Mouse (Mus musculus) forebrain, embryonic 11.5 days (tissue): ENCODE results near the gene Ywhae. TPM values are rescaled to one million over a fixed set of nuclear protein-coding genes. Genes with fewer than 3 reads are reported as not detected.

ENCODE experiments used
- ATAC-seq: fragments of 200-750 bp; cut with Nextera tagmentation; replicated peaks from 2 replicates; pipeline ENCODE4 v1.8.0; 2017; ENCODE audit warnings: moderate TSS enrichment; ENCODE audit not compliant: low FRiP score
- DNase-seq: peaks from one replicate; pipeline ENCODE4 v3.0.0-alpha.2; 2017; ENCODE audit warnings: low spot score
- H3K27ac ChIP-seq: fragments of 300-500 bp; sonication (generic); 2 replicates; pipeline ENCODE4 v1.5.1; 2014; ENCODE audit warnings: low read depth, low read length
- H3K27me3 ChIP-seq: fragments of 300-500 bp; sonication (generic); 2 replicates; pipeline ENCODE4 v1.6.1; 2014; ENCODE audit warnings: mild to moderate bottlenecking, low read length, mixed read lengths; ENCODE audit not compliant: control insufficient read depth, insufficient read depth
- H3K36me3 ChIP-seq: fragments of 300-500 bp; sonication (generic); 2 replicates; pipeline ENCODE4 v1.6.1; 2014; ENCODE audit warnings: mild to moderate bottlenecking, low read length, moderate library complexity, mixed read lengths; ENCODE audit not compliant: control insufficient read depth, insufficient read depth
- H3K4me1 ChIP-seq: fragments of 300-500 bp; sonication (generic); replicated peaks from 2 replicates; pipeline ENCODE4 v1.6.1; 2014; ENCODE audit warnings: low read length, mixed read lengths; ENCODE audit not compliant: control insufficient read depth, insufficient read depth
- H3K4me2 ChIP-seq: fragments of 300-500 bp; sonication (generic); 2 replicates; pipeline ENCODE4 v1.6.1; 2014; ENCODE audit warnings: low read depth, mild to moderate bottlenecking, low read length, moderate library complexity, mixed read lengths; ENCODE audit not compliant: severe bottlenecking
- H3K4me3 ChIP-seq: fragments of 300-500 bp; sonication (generic); 2 replicates; pipeline ENCODE4 v1.5.1; 2014; ENCODE audit warnings: low read depth, low read length
- H3K9ac ChIP-seq: fragments of 300-500 bp; sonication (generic); 2 replicates; pipeline ENCODE4 v1.6.1; 2014; ENCODE audit warnings: low read length
- H3K9me3 ChIP-seq: fragments of 300-500 bp; sonication (generic); 2 replicates; pipeline ENCODE4 v1.6.1; 2016; ENCODE audit warnings: low read length, mixed read lengths; ENCODE audit not compliant: control insufficient read depth
- WGBS: fragments of 180-500 bp; shearing (Covaris S2); extraction: QIAGEN DNeasy Blood & Tissue Kit; methylation state at CpG from one replicate; pipeline ENCODE4 v1.1.7; 2014; 5-methylcytosine and 5-hydroxymethylcytosine counted together
- polyA plus RNA-seq: library from polyadenylated mRNA; unstranded; fragments of >200 nt; fragmentation: Nextera tagmentation; extraction: Ambion mirVana; gene quantifications from 2 replicates; pipeline ENCODE4 v1.2.1, GENCODE M21; 2014

Gene Ywhae
- polyA plus RNA-seq, 1 experiment from 2014 or later = 1,571 TPM

DNA sequence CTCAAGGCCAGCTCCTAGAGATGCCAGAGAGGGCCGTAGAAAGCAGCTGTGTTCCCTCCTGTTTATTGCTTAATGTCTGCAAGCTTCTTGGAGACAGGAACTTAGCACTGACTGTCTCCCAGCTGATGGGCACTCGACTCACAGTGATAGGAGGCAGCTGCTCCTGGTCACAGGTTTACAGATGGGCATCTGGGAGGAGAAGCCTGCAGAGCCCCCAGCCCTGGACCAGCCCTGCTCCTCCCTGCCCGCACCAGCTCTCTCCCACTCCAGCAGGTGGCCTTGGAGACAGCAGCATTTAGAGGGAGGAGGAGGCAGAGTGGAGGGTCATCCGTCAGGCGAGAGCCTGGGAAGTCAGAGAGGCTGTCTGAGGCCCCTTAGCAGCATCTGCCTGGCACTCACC lies 74.8 kb downstream of the Ywhae start:
- ATAC-seq = no peak
- no peak for DNase-seq
- Histone ChIP-seq H3K4me2 (no peak overlapping the region), H3K27ac (no peak overlapping the region), H3K36me3 (no peaks in the 10 kb centered on the region), H3K4me3 (no peak overlapping the region), H3K9ac (no peak overlapping the region), H3K9me3 (no peaks in the 10 kb centered on the region), H3K27me3 (no peaks in the 10 kb centered on the region), H3K4me1 (no peaks in the 10 kb centered on the region)
- 54% methylated on average over 5 of the region's 5 CpGs for WGBS

DNA sequence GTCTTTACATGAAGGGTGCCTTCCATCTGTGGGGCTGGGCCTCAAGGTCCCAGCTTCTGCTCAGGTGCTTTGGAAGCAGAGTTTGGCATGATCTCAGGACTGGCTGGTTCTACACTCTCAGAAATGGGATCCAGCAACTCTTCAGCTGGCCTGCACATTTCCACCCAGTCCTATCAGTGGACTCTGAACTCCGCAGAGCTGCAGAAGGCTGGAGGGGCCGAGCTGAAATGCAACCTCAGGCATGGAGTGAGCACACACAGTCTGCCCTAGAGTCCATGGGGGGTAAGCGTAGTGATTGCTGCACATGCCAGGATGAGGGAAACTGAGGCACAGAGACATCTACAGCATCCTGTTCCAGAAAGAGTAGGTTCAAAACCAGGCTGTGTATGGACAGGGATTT lies 77.9 kb downstream of the Ywhae start:
- Histone ChIP-seq H3K27ac (no peak overlapping the region), H3K9me3 (no peaks in the 10 kb centered on the region), H3K4me2 (no peak overlapping the region), H3K36me3 (no peaks in the 10 kb centered on the region), H3K27me3 (no peaks in the 10 kb centered on the region), H3K4me1 (no peaks in the 10 kb centered on the region), H3K9ac (no peak overlapping the region), H3K4me3 (no peak overlapping the region)
- ATAC-seq (no peak), DNase-seq (no peak)
- 95% methylated on average over 3 of the region's 3 CpGs for WGBS

DNA sequence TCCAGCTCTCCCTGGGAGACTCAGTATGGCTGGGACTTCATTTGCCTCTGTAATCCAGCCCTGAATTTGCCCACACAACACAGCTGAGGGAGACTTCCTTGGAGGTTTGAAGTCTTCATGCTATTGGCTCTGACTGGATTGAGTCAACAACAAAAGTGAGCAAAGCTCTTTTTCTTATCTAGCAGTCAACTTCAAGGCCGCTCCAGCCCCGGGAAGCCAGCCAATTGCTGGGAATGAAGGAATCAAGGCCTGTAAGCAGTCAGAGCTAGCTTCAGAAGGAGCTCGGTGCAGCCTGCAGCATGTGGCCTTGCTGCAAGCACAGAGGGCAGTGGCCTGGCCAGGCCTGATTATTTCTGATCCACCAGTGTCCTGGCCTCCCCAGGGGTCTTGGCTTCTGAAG lies 79.2 kb downstream of the Ywhae start:
- H3K4me3 ChIP-seq = no peak overlapping the region
- H3K4me2 ChIP-seq = no peak overlapping the region
- no peak overlapping the region for H3K9ac ChIP-seq
- no peak for ATAC-seq
- no peaks in the 10 kb centered on the region for H3K27me3 ChIP-seq
- H3K27ac ChIP-seq = no peak overlapping the region
- DNase-seq = no peak
- 65% methylated on average over 3 of the region's 3 CpGs for WGBS
- no peaks in the 10 kb centered on the region for H3K36me3 ChIP-seq
- H3K4me1 ChIP-seq = no peaks in the 10 kb centered on the region
- no peaks in the 10 kb centered on the region for H3K9me3 ChIP-seq

DNA sequence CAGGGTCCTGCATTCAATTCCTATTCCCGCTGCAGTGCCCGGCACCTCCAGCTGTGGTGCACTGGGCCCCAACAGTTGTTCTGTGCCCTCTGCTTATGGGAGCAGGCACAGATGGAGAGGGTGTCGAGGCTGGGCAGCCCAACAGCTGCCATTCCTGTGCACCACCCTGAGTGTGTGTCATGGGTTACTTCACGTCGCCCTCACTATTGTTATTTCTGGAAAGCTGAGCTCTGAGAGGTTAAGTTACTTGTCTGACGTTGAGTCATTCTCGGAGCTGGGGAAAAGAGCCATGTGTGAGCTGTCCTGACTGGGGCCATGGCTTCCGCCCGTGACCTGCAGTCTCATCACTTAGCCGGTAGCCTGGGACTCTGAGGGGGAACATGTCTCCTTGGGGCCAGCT lies 80.4 kb downstream of the Ywhae start:
- Histone ChIP-seq H3K4me3 (no peak overlapping the region), H3K27me3 (no peaks in the 10 kb centered on the region), H3K27ac (no peak overlapping the region), H3K36me3 (no peaks in the 10 kb centered on the region), H3K9me3 (no peaks in the 10 kb centered on the region), H3K9ac (no peak overlapping the region), H3K4me1 (no peaks in the 10 kb centered on the region), H3K4me2 (no peak overlapping the region)
- 66% methylated on average over 10 of the region's 10 CpGs for WGBS
- ATAC-seq = no peak
- DNase-seq = no peak

Other genes starting within 250 kb of the Ywhae start
- 133 TPM in 2 replicates for gene Prpf8, start 246.1 kb upstream of the Ywhae start, polyA plus RNA-seq
- 0.28 and 0.69 TPM in 2 replicates for gene Rilp, start 222.8 kb upstream of the Ywhae start, polyA plus RNA-seq
- 4.2 TPM in 2 replicates for gene Scarf1, start 219.3 kb upstream of the Ywhae start, polyA plus RNA-seq
- gene Slc43a2, start 201.2 kb upstream of the Ywhae start, polyA plus RNA-seq = 5.5 and 7.5 TPM in 2 replicates
- gene Pitpna, start 144.8 kb upstream of the Ywhae start, polyA plus RNA-seq = 79.5 and 88.5 TPM in 2 replicates
- 20.8 and 24.6 TPM in 2 replicates for gene Inpp5k, start 101.9 kb upstream of the Ywhae start, polyA plus RNA-seq
- gene Myo1c, start 82.4 kb upstream of the Ywhae start, polyA plus RNA-seq = 13.8 and 15.1 TPM in 2 replicates
- 140 and 143 TPM in 2 replicates for gene Crk, start 53.6 kb upstream of the Ywhae start, polyA plus RNA-seq
- 0.17 and 0.20 TPM in 2 replicates for gene Doc2b, start 63.2 kb downstream of the Ywhae start, polyA plus RNA-seq
- gene Rph3al, start 205.6 kb downstream of the Ywhae start, polyA plus RNA-seq = 1.1 and 2.5 TPM in 2 replicates